Mouse (Mus musculus) left cerebral cortex, postnatal 36 days (tissue): ENCODE data around the gene Gtf3c2. TPM values are rescaled to one million over a fixed set of nuclear protein-coding genes. Genes with fewer than 3 reads are reported as not detected.

Experiments
- total RNA-seq, 2 experiments: library from RNA; stranded (reverse); gene quantifications; 2 replicates each; pipeline ENCODE4 v1.2.3; 2021

Gtf3c2 gene
- total RNA-seq, 2 experiments from 2014 or later: 48.0 to 73.7 TPM

Other genes starting within 250 kb of the Gtf3c2 start
- 10 to 100 TPM; 26.1 to 26.4 TPM for gene Cgref1, start 234.6 kb downstream of the Gtf3c2 start, total RNA-seq
- 100 to 1,000 TPM; 121 to 128 TPM for gene Preb, start 219.8 kb downstream of the Gtf3c2 start, total RNA-seq
- under 1 TPM; 0.15 to 0.27 TPM for gene Tcf23, start 211.5 kb downstream of the Gtf3c2 start, total RNA-seq
- gene Atraid, start 131.8 kb downstream of the Gtf3c2 start, total RNA-seq: 10 to 100 TPM; 74.3 to 75.8 TPM
- gene Slc5a6, start 131.2 kb downstream of the Gtf3c2 start, total RNA-seq: 10 to 100 TPM; 14.4 to 17.9 TPM
- gene Cad, start 125.4 kb downstream of the Gtf3c2 start, total RNA-seq: 10 to 100 TPM; 18.1 to 21.8 TPM
- not detected for gene Dnajc5g, start 73.9 kb downstream of the Gtf3c2 start, total RNA-seq
- 100 to 1,000 TPM; 155 to 159 TPM for gene Slc30a3, start 71.9 kb downstream of the Gtf3c2 start, total RNA-seq
- gene Trim54, start 63.4 kb downstream of the Gtf3c2 start, total RNA-seq: 1 to 10 TPM; 1.4 to 2.8 TPM
- 1 to 10 TPM in 1 of 2 experiments, not detected in 1; 2.4 TPM for gene Ucn, start 41.3 kb downstream of the Gtf3c2 start, total RNA-seq
- gene Mpv17, start 25.9 kb downstream of the Gtf3c2 start, total RNA-seq: 10 to 100 TPM; 46.2 to 50.8 TPM
- 1 to 10 TPM; 2.0 to 5.1 TPM for gene Gm29609, start 233 bp downstream of the Gtf3c2 start, total RNA-seq
- gene Snx17, start 13.1 kb upstream of the Gtf3c2 start, total RNA-seq: 10 to 100 TPM; 78.9 to 84.4 TPM
- gene Eif2b4, start 13.3 kb upstream of the Gtf3c2 start, total RNA-seq: 10 to 100 TPM; 36.2 to 41.1 TPM
- 10 to 100 TPM; 26.8 to 29.3 TPM for gene Zfp513, start 22.2 kb upstream of the Gtf3c2 start, total RNA-seq
- 10 to 100 TPM; 70.2 to 71.8 TPM for gene Ppm1g, start 40.5 kb upstream of the Gtf3c2 start, total RNA-seq
- gene Nrbp1, start 60.7 kb upstream of the Gtf3c2 start, total RNA-seq: 10 to 100 TPM; 77.9 to 80.9 TPM
- not detected for gene Gm9970, start 61.1 kb upstream of the Gtf3c2 start, total RNA-seq
- 1 to 10 TPM; 2.2 to 4.0 TPM for gene Krtcap3, start 71.5 kb upstream of the Gtf3c2 start, total RNA-seq
- 100 to 1,000 TPM in 1 of 2 experiments, 10 to 100 TPM in 1; 78.3 to 102 TPM for gene Ift172, start 111.0 kb upstream of the Gtf3c2 start, total RNA-seq
- 100 to 1,000 TPM; 147 to 162 TPM for gene Fndc4, start 115.9 kb upstream of the Gtf3c2 start, total RNA-seq
- gene Gckr, start 117.3 kb upstream of the Gtf3c2 start, total RNA-seq: under 1 TPM in 1 of 2 experiments, not detected in 1; 0.25 TPM